Mouse (Mus musculus): ENCODE measurements around the gene Snrnp200.

- TF ChIP-seq GATA1 (IDR thresholded peaks at IDR 0.05; ENCODE audit: low read length) (no peak), TAL1 (IDR thresholded peaks at IDR 0.05; ENCODE audit: low read length) (no peak)
Observed at GRCm38 (mm10) chr2:127207547-127208451, at the start of gene Snrnp200, which contains the start of gene 1810024B03Rik.
